In the genomic region with DNA sequence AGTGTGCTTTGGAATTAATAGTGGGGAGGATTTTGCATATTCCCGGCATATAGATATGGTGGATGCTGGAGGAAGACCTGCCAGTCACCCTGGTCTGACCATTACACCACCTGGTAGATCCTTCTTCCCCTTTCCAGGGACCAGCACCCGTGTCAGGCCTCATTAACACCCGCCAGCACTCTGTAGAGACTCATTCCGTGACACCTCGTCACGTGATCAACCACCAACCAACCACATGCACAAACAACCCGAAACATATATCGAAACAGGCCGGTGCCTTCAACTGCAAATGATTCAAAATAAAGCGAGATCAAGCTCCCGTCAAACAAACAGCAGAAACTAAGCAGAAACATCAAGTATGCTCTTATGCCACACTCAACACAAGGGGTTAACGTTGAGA, we compare ENCODE assay signal across 19 mouse cellular contexts.
DNase-seq lines count a peak whose midpoint lies in the region; ATAC-seq lines count a peak whose summit lies in the region.
"Had no signal": no experiment of that assay in that cellular context is flagged by ENCODE, and none has a peak within 500 bp of the region (broad histone marks: within the 10 kb centered on the region; RNA-seq: fewer than 3 reads in every experiment).

No protein-coding gene starts in this region.

- ATAC-seq in CD4-positive, CD25-positive, alpha-beta regulatory T cell, adult 4 months, result no peak
- ATAC-seq in granulocyte monocyte progenitor cell, adult 5-6 weeks (replicated peaks; ENCODE audit: poor library complexity, severe bottlenecking), result peak; percentile 54; the same call in 1 of the 2 replicates
- ATAC-seq: activated CD4-positive, CD25-positive, alpha-beta regulatory T cell, adult 4 months; forebrain, embryonic 14.5 days; forebrain, embryonic 16.5 days; Patski had no signal

- peak; percentile 27 for DNase-seq in CD4-positive, CD25-positive, alpha-beta regulatory T cell, adult 2 months (ENCODE audit: low read depth, low spot score)
- peak; percentile 23 for DNase-seq in A20 (ENCODE audit: low read depth, low spot score)
- no peak for DNase-seq in kidney, postnatal 10 days
- no peak for DNase-seq in embryo, embryonic 9.5 days (ENCODE audit: extremely low spot score)
- DNase-seq: adrenal gland, adult 8-10 months; adrenal gland, postnatal 14 days; adrenal gland, postnatal 36 days; cerebellum, adult 11-12 months; cerebellum, adult 2 months; cerebellum, adult 9-10 months; cerebellum, postnatal 10 days; cerebellum, postnatal 36 days; embryo, embryonic 11 days had no signal

Comparison
In these comparisons a context has a peak if more than half of its experiments do, and no peak if none do; other contexts are left out.
1. DNase-seq: peak in CD4-positive, CD25-positive, alpha-beta regulatory T cell, adult 2 months (single experiment) and A20 (single experiment); none in kidney, postnatal 10 days (single experiment) and embryo, embryonic 9.5 days (single experiment).